Mouse (Mus musculus): Measurements from ENCODE around the gene Chrna1.

- no peak for TF ChIP-seq CTCF (IDR thresholded peaks at IDR 0.05; ENCODE audit: low read depth, low read length)
- no peak for TF ChIP-seq POLR2A (IDR thresholded peaks at IDR 0.05; ENCODE audit: extremely low read depth, insufficient read depth, low read length)
Observed at GRCm38 (mm10) chr2:73571304-73571703, 8.8 kb downstream of the Chrna1 start.

All from liver, adult 2 months (tissue).